Mouse (Mus musculus) midbrain, embryonic 14.5 days (tissue): ENCODE measurements around the gene Cops2. TPM values are rescaled to one million over a fixed set of nuclear protein-coding genes. Genes with fewer than 3 reads are reported as not detected.

Source experiments
- ATAC-seq: fragments of 200-750 bp; cut with Nextera tagmentation; 2 replicates; pipeline ENCODE4 v1.8.0; 2017; ENCODE audit warnings: moderate number of reproducible peaks, moderate library complexity; ENCODE audit not compliant: low FRiP score, low TSS enrichment
- DNase-seq: peaks from one replicate; pipeline ENCODE4 v3.0.0-alpha.2; 2015
- H3K27ac ChIP-seq: fragments of 300-500 bp; sonication (generic); replicated peaks from 2 replicates; pipeline ENCODE4 v1.5.1; 2014; ENCODE audit warnings: mild to moderate bottlenecking, low read depth, low read length, moderate library complexity
- H3K27me3 ChIP-seq: fragments of 300-500 bp; sonication (generic); 2 replicates; pipeline ENCODE4 v1.6.1; 2014; ENCODE audit warnings: low read length, control low read depth, mixed read lengths; ENCODE audit not compliant: control insufficient read depth, insufficient read depth
- H3K36me3 ChIP-seq: fragments of 300-500 bp; sonication (generic); 2 replicates; pipeline ENCODE4 v1.6.1; 2014; ENCODE audit warnings: low read length, control low read depth; ENCODE audit not compliant: control insufficient read depth, insufficient read depth
- H3K4me1 ChIP-seq: fragments of 300-500 bp; sonication (generic); 2 replicates; pipeline ENCODE4 v1.6.1; 2014; ENCODE audit warnings: mild to moderate bottlenecking, antibody characterized with exemption, low read length, control low read depth; ENCODE audit not compliant: control insufficient read depth, insufficient read depth
- H3K4me2 ChIP-seq: fragments of 300-500 bp; sonication (generic); 2 replicates; pipeline ENCODE4 v1.6.1; 2014; ENCODE audit warnings: mild to moderate bottlenecking, low read length, moderate library complexity
- H3K4me3 ChIP-seq: fragments of 300-500 bp; sonication (generic); replicated peaks from 2 replicates; pipeline ENCODE4 v1.5.1; 2014; ENCODE audit warnings: low read depth, low read length
- H3K9ac ChIP-seq: fragments of 300-500 bp; sonication (generic); replicated peaks from 2 replicates; pipeline ENCODE4 v1.6.1; 2014; ENCODE audit warnings: mild to moderate bottlenecking, low read length, moderate library complexity
- H3K9me3 ChIP-seq: fragments of 300-500 bp; sonication (generic); 2 replicates; pipeline ENCODE4 v1.6.1; 2016; ENCODE audit warnings: low read length, control low read depth, mixed read lengths; ENCODE audit not compliant: control insufficient read depth
- WGBS: fragments of 180-500 bp; shearing (Covaris S2); extraction: QIAGEN DNeasy Blood & Tissue Kit; methylation state at CpG from one replicate; pipeline ENCODE4 v1.1.7; 2014; 5-methylcytosine and 5-hydroxymethylcytosine counted together
- polyA plus RNA-seq: library from polyadenylated mRNA; unstranded; fragments of >200 nt; fragmentation: Nextera tagmentation; extraction: Ambion mirVana; gene quantifications from 2 replicates; pipeline ENCODE4 v1.2.1, GENCODE M21; 2014

Cops2 gene
- polyA plus RNA-seq: 68.4 and 82.8 TPM in 2 replicates

- Histone ChIP-seq H3K4me2 (peak within 1 kb of the TSS; percentile 75), H3K9ac (peak within 1 kb of the TSS; percentile 98), H3K27me3 (no peaks in the 10 kb centered on the region), H3K9me3 (no peaks in the 10 kb centered on the region), H3K4me1 (peaks cover 10% of the 10 kb centered on the region; the same call in 1 of the 2 replicates), H3K4me3 (peak within 1 kb of the TSS; percentile 98), H3K27ac (peak within 1 kb of the TSS; percentile 88), H3K36me3 (no peaks in the 10 kb centered on the region)
- DNase-seq: peak; percentile 98
- under 1% methylated on average over 50 of the region's 54 CpGs for WGBS
- ATAC-seq: peak; percentile 99
Observed at GRCm38 (mm10) chr2:125858521-125859280, at the start of gene Cops2, which contains the start of gene Galk2. Cops2 (minus strand) TSS chr2:125859139. Galk2 (plus strand) TSS chr2:125859109.

- Histone ChIP-seq H3K4me3 (no peak overlapping the region), H3K27ac (no peak overlapping the region), H3K9ac (no peak overlapping the region), H3K36me3 (no peaks in the 10 kb centered on the region), H3K4me1 (no peaks in the 10 kb centered on the region), H3K4me2 (no peak overlapping the region), H3K27me3 (no peaks in the 10 kb centered on the region), H3K9me3 (no peaks in the 10 kb centered on the region)
- no peak for DNase-seq
- no peak for ATAC-seq
- WGBS: 85% methylated on average over 4 of the region's 4 CpGs
Observed at GRCm38 (mm10) chr2:125907580-125908255, 48.8 kb upstream of the Cops2 start.

- no peak for DNase-seq
- 91% methylated on average over 4 of the region's 4 CpGs for WGBS
- Histone ChIP-seq H3K36me3 (no peaks in the 10 kb centered on the region), H3K27ac (no peak overlapping the region), H3K9ac (no peak overlapping the region), H3K4me1 (no peaks in the 10 kb centered on the region), H3K4me2 (no peak overlapping the region), H3K4me3 (no peak overlapping the region), H3K9me3 (no peaks in the 10 kb centered on the region), H3K27me3 (no peaks in the 10 kb centered on the region)
- no peak for ATAC-seq
Observed at GRCm38 (mm10) chr2:125906407-125907066, 47.6 kb upstream of the Cops2 start.

- H3K36me3 ChIP-seq: peaks cover 8% of the 10 kb centered on the region; the same call in 1 of the 2 replicates
- WGBS: 92% methylated on average over 3 of the region's 3 CpGs
- no peak overlapping the region for H3K4me2 ChIP-seq
- DNase-seq (no peak), ATAC-seq (no peak)
- no peaks in the 10 kb centered on the region for H3K4me1 ChIP-seq
- H3K27ac ChIP-seq: no peak overlapping the region
- no peak overlapping the region for H3K9ac ChIP-seq
- no peaks in the 10 kb centered on the region for H3K9me3 ChIP-seq
- no peak overlapping the region for H3K4me3 ChIP-seq
- H3K27me3 ChIP-seq: no peaks in the 10 kb centered on the region
Observed at GRCm38 (mm10) chr2:125901426-125901825, 42.5 kb upstream of the Cops2 start.

GRCm38 (mm10) chr2:125900797-125901410 lies 42.0 kb upstream of the Cops2 start:
- 92% methylated on average over 6 of the region's 6 CpGs for WGBS
- Histone ChIP-seq H3K4me1 (no peaks in the 10 kb centered on the region), H3K4me3 (no peak overlapping the region), H3K36me3 (peaks cover 8% of the 10 kb centered on the region; the same call in 1 of the 2 replicates), H3K9ac (no peak overlapping the region), H3K27ac (no peak overlapping the region), H3K27me3 (no peaks in the 10 kb centered on the region), H3K4me2 (no peak overlapping the region), H3K9me3 (no peaks in the 10 kb centered on the region)
- no peak for DNase-seq
- ATAC-seq: no peak

- Histone ChIP-seq H3K4me3 (no peak overlapping the region), H3K27me3 (no peaks in the 10 kb centered on the region), H3K4me2 (no peak overlapping the region), H3K36me3 (peaks cover 8% of the 10 kb centered on the region; the same call in 1 of the 2 replicates), H3K9me3 (no peaks in the 10 kb centered on the region), H3K9ac (no peak overlapping the region), H3K4me1 (no peaks in the 10 kb centered on the region), H3K27ac (no peak overlapping the region)
- 90% methylated on average over 3 of the region's 3 CpGs for WGBS
- ATAC-seq (no peak), DNase-seq (no peak)
Observed at GRCm38 (mm10) chr2:125896355-125896754, 37.4 kb upstream of the Cops2 start.

- Histone ChIP-seq H3K9me3 (no peaks in the 10 kb centered on the region), H3K27me3 (no peaks in the 10 kb centered on the region), H3K36me3 (peaks cover 3% of the 10 kb centered on the region; the same call in 1 of the 2 replicates), H3K4me2 (no peak overlapping the region), H3K27ac (no peak overlapping the region), H3K4me1 (no peaks in the 10 kb centered on the region), H3K9ac (no peak overlapping the region), H3K4me3 (no peak overlapping the region)
- 92% methylated on average over 4 of the region's 4 CpGs for WGBS
- ATAC-seq: no peak
- DNase-seq: no peak
Observed at GRCm38 (mm10) chr2:125895099-125895498, 36.2 kb upstream of the Cops2 start.

GRCm38 (mm10) chr2:125893096-125893495 lies 34.2 kb upstream of the Cops2 start:
- H3K9me3 ChIP-seq: no peaks in the 10 kb centered on the region
- WGBS: 47% methylated on average over 6 of the region's 6 CpGs
- DNase-seq (peak; percentile 79), ATAC-seq (no peak)
- H3K4me3 ChIP-seq: no peak overlapping the region
- H3K27me3 ChIP-seq: no peaks in the 10 kb centered on the region
- H3K27ac ChIP-seq: no peak overlapping the region
- H3K36me3 ChIP-seq: peaks cover 3% of the 10 kb centered on the region; the same call in 1 of the 2 replicates
- no peak overlapping the region for H3K9ac ChIP-seq
- no peak overlapping the region for H3K4me2 ChIP-seq
- no peaks in the 10 kb centered on the region for H3K4me1 ChIP-seq
